Mouse (Mus musculus) cerebellum, adult 9-10 months (tissue): ENCODE results near the gene Nek9.

Source experiments
- DNase-seq: peaks from one replicate; pipeline ENCODE4 v3.0.0; 2022

Gene Nek9

DNA sequence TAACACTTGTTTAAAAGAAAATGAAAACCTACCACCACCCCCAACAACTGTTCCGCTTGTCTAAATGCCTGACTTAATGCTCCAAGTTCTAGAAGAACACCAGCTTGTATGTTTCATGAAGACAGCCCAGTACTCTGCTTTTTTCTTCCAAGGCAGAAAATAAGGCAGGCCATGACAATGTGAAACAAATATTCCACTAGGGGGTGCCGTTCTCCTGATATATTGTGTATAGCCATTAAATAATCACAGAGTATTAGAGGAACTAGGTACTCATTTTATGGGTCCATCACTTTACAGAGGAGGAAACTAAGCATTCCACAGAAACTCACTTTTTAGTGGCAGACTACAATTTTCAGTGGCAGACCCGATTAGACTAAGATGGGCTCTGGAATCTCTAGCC, 7.2 kb upstream of the Nek9 start:
- peak; percentile 85 for DNase-seq

DNA sequence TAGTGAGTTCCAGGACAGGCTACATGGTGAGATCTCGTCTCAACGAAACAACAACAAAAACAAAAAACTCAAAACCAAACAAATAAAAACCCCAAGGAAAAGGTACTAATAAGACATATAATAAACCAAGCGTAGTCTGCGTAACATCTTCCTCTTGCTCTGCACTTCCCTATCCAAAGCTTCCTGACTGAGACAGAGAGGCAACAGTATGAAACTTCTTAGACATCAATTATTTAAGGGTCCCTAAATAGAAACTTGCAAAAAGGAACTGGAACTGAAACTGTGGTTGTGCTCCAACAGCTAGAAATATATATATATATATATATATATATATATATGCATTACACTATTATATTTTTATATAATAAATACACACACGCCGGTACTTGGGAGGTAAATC, 6.4 kb upstream of the Nek9 start:
- no peak for DNase-seq

DNA sequence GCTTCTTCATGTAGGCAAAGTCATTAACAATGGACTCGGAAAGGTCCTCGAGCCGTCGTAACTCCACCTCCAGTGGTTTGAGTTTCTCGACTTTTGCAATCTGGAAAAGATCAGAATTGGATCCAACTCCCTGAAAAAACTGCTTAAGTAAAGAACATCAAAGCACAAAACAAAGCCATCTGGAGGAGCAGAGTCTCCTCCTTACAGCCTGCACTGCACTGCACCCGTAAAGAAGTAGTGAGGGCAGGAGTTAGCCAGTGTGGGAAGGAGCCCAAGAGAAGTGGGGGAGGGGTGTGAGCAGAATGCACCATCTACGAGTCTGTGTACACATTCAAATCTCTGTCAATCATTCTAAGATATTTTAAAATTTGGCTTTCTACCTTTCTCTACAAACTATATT, 5.1 kb upstream of the Nek9 start:
- no peak for DNase-seq

DNA sequence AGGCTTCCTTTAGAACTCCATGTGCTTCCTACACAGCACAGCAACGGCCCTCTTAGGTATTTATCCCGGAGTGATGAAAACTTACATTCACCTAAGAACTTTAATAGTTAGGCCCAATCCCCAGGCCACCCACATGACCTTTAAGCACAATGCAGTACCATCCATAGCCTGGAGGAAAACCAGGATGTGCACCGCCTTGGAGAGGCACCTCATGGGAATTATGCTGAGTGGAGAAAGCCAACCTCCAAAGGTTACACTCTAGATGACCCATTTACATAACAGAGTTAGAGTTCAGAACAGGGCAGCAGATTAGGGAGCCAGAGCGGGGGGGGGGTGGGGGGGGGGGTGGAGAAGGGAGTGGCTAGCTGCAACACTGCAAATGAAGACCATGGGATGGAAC, 3.1 kb upstream of the Nek9 start:
- DNase-seq = no peak

DNA sequence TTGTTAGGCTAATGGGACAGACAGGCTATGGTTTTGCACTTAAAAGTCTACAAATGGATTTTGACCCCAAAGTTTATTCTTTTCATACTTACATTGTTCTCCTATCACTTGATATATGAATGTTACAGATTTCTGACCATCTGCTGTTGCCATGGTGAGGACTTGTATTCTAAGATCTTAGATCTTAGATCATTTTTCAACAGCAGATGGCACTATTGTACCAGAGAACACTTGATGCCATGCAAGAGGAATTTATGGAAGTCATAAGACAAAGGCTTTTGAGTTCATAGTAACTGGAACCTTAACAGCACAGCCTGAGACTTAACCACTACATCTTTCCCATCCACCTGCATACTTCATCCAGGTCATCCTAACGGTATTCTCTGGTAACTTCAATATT, 2.0 kb upstream of the Nek9 start:
- DNase-seq = peak; percentile 84

DNA sequence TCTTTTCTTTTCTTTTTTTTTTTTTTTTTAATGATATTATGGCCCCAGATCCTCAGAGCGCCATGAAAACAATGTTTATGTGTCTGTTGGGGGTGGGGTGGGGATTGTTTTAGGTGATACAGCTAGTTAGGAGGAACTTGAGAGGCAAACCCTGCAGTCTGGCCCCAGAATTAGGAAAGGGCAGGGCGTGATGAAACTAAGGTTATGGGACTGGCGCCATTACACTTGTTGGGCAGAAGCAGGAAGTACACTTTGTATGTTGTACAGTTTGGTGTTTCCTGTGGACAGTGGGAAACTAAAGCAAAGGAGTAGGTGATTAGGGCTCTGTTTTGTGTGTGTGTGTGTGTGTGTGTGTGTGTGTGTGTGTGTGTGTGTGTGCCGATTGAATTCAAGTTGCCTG, 785 bp upstream of the Nek9 start:
- DNase-seq = peak; percentile 28

DNA sequence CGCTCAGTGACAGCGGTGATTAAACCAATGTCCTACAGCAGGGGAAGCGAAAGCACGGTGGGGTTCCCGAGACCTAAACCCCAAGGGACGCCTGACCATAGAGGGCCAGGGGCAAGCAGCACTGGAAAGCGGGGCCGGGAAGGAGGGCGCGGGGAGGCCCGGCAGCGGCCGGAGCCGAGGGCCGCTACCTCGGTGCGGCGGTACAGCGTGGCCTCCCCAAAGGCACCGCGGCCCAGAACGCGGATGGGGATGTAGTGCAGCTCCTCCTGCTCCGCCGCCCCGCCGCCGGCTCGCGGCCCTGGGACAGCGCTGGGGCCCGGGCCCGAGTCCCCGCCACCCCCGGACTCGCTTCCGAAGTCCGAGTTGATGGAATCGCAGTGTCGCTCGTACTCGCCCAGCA, 347 bp downstream of the Nek9 start:
- DNase-seq = no peak

DNA sequence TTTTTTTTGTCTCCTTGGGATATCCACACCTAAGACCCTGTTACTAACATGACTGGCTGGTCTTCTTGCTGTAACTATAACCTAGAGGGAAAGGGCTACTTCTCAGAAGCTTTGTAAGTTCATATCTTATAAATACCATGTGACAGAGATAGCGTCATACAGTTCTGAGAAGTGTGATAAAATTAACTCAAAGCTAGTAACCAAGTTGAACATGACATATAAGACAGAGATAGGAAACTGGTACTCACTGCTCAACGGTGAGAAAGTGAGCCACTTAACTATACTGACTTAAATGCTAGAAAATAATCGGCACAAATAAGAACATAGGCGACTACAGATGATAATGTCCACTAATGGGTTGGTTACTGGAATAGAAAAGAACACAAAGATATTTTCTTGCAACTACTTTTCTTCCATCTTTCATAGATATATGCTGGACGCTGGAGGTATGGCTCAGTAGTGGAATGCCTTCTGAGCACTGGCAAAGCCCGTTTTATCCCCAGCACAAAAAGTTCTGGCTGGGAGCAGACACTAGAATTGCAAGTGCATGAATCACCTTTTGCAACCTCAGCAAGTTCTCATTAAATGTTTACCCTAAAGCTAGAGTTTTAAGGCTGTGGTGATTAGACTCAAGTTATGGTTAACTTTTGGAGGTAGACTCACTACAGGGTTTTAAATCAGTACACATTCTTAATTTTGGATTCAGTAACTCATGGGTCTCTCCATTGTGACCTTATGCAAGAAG, 1.4 kb downstream of the Nek9 start:
- no peak for DNase-seq

DNA sequence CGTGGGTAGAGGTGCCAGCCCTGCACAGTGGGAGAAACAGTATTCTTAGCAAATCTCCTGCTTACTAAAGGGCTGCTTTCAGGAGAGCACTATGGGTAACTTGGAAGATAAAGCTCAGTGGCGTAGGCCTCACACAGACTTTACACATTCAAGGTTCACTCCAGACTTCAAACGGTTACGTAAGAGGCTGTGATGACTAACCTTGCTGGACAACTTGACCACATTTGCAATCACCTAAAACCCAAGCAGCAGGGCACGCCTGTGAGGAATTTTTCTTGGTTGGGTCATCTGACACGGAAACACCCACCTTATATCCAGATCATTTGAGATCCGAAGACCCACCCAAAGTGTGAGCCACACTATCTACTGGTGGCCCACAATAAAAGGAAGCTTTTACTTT, 9.0 kb downstream of the Nek9 start:
- DNase-seq = no peak

DNA sequence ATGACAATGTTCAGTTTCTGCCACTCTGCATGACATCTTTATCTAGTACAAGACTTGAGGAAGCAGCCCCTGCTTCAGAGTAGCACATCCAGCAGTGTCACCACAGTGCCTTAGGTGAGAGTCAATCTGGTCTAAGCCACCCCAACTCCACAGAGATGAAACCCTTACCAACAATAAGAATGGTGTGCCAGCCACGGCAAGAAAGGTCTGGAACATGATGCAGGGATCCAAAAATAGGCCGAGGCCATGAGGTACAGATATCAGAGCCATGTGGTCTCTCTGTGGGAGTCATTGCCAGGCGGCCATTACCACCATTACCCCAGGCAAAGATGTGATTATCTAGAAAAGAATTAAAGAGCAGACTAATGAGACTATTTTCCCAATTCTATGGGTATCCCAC, 30.5 kb downstream of the Nek9 start:
- DNase-seq = peak; percentile 79

DNA sequence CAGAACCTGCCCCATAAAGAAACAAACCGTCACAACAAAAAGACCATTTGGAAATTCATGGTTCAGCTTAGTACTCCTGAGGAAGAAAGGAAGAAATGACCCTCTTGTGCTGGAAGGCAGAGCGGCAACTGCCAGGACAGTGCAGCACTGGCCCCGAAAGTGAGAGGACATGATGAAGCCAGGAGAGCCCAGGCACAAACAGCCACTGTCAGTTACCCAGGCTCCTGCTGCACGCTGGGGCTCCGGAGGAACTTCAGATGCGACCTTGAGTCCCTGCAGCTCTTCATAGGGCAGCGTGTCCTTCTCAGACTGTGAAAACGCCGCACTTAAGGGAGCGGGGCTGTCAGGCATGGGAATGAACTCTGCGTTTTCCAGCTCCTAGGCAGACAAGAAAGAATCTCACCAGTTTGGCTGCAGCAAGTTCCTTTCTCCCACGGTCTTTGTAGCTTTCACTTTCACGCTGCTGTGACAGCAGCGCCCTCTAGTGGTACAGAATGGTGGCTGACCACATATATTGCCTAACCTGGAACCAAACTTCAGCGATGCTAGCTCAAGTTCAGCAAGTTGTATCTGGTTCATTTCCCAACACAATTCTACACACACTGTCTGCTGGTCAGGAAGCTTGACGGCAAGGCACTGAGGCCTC, 33.8 kb downstream of the Nek9 start:
- DNase-seq = peak; percentile 86

DNA sequence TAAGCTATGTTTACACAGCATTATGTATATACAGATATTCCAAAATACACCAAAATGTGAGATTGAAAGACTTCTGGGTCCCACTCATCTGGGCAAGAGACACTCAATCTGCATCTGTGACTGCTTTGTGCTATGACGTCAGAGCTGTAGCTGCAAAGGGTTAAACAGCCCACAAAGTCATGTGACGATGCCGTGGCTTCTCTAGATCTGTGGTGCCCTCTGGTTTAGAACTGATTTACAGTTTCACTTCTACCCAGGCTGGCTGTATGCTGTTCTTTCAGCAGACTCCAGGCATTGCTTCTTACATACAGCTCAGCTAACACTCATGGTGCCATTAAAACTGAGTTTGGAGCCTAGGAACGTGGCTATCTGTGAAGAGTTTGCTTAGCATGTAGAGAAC, 34.4 kb downstream of the Nek9 start:
- DNase-seq = no peak

DNA sequence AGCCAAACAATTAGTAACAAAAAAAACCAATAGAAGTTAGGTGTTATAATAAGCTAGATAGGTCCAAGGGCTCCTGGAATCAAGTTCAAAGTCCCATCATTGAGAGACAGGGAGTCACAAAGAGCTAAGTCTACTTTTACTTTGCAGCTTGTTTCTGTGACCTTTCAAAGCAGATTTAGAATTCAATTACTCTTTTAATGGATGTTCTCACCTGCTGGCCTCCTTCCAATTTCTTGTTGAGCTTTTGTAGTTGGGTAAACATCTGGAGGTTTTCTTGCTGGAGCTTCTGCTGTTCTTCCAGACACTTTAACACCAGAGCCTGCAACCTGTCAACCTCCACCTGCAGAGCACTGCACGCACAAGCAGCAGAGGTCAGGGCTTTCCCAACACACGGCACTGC, 35.9 kb downstream of the Nek9 start:
- DNase-seq = no peak

DNA sequence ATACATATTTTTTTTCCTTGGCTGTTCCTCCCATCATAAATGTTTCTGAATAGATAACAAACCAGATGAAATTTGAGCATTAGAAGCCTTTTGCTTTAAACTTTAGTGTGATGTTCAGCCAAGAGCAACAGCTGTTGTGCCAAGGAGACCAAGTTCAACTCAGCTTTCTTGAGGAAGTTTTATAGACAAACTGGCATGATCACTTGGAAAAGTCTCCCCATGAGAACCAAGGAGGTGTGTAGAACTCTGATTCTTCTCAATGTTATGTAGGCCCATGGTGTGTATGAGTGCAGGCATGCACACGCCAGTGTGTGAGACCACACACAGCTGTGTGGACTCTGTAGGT, 40.4 kb downstream of the Nek9 start:
- no peak for DNase-seq

DNA sequence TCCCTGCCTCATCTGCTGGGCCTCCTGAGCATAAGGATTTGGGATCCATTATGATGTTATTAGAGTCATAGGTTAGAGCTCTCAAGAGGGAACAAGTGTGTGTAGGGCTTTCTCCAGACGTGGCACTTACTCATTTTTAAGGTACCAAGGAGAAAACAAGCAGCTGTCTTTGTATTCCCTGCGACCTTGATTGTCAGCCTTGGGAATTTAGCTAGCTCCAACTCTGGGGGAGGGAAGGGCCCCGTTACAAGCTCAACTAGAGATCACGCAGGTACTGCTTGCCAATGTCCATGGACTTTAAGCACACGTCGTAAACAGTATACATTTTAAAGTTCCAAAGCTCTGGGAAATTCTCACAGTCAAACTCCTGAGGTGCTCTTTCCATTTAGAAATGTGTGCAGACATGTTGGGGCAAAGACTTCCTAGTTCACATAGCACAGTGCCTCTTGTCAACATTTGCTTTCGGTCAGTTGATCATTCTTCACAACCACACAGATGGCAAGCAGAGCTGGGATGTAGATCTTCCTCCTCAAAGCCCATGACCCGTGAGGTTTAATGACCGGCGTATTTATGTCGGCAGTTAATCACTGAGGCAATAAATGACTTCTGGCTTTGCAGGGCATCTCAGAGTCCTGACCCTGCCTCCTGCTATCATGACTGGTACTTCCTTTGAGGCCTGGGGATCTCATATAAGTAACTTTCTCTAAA, 40.9 kb downstream of the Nek9 start:
- DNase-seq = no peak

DNA sequence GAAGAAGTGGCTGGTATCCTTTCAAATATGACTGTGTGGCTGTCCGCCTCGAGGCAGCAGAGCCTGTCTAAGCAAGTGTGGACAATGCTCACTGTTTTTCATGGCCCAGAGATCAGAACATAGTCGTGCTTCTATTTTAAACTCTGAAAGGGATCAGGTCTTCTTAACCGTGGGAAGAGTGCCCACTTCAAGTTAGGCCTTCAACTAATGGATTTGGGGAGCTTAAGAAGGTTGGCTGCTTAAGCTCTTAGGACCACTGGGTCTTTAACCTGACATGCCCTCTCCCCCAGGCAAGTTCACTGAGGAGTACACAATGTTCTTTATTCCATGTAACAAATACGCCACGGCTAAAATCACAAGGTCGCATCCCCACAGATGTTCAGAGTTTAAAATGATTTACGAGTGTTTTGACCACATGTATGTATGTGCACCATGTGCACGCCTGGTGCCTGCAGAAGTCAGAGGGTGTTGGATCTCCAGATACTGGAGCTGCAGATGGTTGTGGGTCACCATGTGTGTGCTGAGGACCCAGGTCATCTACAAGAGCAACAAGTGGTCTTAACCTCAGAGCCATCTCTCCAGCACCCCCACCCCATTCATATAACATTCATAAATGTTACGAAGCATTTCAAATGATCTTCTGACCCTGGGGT, 41.7 kb downstream of the Nek9 start:
- DNase-seq = no peak

DNA sequence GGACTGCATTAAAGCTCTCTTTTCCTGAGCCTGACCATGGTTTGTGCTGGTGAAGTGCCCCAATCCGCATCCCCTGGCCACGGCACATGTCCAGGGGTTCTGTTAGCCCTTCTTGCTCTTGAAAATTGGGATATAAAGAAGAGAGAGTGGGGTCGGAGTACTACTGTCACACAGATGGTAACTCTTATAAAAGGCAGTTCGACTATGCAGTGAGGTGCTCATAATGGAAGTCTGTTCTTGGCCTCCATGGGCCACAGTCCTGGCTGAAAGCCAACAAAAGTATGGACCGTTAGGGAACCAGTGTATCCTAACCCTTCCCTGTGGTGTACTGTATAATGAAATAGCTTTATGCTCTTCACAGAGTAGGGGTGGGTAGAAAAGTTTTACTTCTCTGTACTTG, 42.2 kb downstream of the Nek9 start:
- no peak for DNase-seq

DNA sequence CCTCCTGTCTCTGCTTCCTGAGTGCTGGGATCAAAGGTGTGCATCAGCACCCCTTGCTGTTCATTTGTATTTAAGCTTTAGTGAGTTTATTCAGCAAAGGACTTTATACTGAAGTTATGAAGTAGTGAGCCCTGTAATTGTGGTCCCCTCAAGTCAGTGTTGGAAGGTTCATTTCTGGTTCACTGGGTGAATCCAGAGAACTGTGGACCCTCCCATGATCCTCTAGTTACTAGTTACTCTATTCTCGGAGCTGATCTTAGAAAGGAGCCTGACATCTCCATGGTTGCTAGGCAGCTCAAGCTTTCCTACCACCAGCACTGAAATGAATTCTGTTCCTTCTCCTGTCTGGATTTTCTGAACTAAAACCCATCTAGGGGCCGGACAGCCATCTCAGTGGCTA, 43.7 kb downstream of the Nek9 start:
- no peak for DNase-seq

DNA sequence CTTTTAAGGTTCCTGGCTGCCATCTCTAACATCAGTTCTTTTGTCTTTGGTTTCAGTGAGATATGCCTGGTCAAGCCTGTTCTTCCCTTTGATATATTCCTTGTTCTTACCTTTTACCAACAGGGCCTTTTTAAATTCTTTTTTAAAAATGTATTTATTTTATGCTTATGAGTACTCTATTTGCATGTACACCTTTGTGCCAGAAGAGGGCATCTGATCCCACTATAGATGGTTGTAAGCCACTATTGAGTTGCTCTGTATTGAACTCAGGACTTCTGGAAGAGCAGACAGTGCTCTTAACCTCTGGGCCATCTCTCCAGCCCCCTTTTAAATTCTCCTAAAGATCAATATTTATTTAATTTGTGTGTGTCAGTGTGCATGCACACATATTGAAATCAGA, 46.3 kb downstream of the Nek9 start:
- no peak for DNase-seq

DNA sequence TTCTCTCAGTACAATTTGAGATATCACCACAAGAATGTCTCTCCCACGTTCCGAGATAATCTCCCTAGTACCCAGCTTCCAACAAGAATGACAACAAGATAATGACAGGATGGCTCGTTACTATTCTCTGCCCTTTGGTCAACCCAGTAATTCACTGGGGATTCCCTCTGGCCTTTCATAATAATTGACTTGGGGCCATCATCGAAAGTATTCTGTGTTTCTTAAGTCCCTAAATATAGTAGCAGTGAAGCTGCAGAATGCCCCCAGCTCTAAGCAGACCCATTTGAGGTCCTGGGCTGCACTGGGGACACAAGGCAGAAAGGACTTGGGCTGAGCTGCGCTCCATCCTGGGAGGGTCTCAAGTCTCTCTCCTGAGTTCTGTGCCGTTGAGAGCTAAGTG, 46.9 kb downstream of the Nek9 start:
- no peak for DNase-seq

DNA sequence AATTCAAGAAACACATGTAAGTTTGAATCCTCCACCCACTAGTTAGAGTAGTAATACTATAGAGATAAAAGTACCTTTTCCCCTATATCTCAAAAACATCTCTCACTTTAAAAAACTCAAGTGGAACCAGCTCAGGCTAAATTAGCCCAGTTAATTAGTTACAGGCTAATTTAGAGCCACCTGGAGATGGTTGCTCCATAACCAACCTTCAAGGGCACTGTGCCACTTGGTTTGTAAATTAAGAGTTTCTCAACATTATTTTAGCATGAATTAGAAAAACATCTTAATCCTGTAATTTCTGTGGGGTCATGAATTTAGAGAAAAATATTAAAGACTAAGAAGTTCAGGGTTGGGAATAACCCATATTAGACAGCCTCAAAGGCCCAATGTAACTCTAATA, 47.6 kb downstream of the Nek9 start:
- no peak for DNase-seq

DNA sequence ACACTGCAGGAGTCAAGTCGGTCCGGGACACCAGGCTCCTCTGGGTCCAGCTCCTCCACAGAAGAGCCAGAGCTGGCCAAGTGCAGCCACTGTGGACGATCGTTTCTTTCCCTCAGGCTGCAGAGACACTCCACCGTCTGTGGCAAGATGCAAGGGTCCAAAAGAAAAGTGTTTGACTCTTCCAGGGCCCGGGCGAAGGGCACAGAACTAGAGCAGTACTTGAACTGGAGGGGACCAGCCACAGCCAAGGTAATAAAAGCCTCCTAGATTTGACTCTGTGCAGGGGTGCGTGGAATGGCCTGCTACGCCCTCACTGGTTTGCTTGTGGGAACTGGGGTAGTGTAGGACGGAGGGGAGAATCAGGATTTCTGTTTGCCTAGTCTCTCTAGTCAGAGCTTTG, 48.5 kb downstream of the Nek9 start:
- no peak for DNase-seq

DNA sequence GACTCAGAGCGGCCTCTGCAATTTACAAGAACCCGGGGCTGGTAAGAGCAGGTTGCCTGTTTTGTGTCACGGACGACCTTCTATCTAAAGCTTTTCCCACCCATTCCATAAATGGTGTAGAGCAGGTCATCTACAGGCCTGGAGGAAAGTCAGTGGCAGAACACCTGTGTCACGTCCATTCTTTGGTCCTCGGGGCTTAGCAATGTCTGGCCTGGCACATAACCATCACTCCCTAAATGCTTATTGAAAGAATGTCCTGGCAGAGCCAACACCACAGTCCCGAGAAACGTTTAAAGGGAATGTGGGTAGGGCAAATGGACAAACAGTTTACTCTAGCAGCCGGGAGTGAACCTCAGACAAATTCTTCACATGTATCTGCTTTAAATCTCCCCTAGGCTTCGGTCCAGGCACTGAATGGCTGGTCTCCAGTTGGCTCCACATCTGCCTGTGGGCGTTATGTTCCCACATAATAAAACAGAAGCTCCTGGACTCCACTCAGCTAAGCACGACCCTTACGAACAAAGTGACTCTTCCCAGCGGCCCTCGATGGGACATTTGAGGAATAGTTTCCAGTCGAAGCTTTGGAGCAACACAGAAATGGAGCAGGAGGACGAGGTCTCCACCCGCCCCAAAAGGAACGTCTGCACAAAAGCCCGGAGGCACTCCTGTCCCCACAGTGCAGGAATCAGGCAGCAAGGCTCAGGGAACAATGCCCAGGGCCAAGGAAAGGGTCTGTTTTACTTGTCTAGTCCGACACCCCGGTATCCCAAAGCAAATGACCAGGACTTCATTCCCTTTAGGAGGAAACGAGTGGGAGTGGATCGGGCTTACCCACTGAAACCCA, 49.8 kb downstream of the Nek9 start:
- DNase-seq = no peak
